Mouse (Mus musculus) forebrain, postnatal 0 days (tissue): ENCODE measurements around the gene Nmnat3. TPM values are rescaled to one million over a fixed set of nuclear protein-coding genes. Genes with fewer than 3 reads are reported as not detected.

Source experiments
- ATAC-seq: fragments of 200-750 bp; cut with Nextera tagmentation; 2 replicates; pipeline ENCODE4 v1.8.0; 2017; ENCODE audit warnings: mild to moderate bottlenecking, moderate library complexity
- DNase-seq: peaks from one replicate; pipeline ENCODE4 v3.0.0-alpha.2; 2015
- H3K27ac ChIP-seq: fragments of 300-500 bp; sonication (generic); 2 replicates; pipeline ENCODE4 v1.5.1; 2014; ENCODE audit warnings: low read depth, mild to moderate bottlenecking, antibody characterized with exemption, low read length, moderate library complexity, mixed read lengths
- H3K27me3 ChIP-seq: fragments of 300-500 bp; sonication (generic); 2 replicates; pipeline ENCODE4 v1.6.1; 2014; ENCODE audit warnings: mild to moderate bottlenecking, low read length, mixed read lengths; ENCODE audit not compliant: insufficient read depth
- H3K36me3 ChIP-seq: fragments of 300-500 bp; sonication (generic); 2 replicates; pipeline ENCODE4 v1.6.1; 2014; ENCODE audit warnings: mild to moderate bottlenecking, moderate library complexity; ENCODE audit not compliant: insufficient read depth
- H3K4me1 ChIP-seq: fragments of 300-500 bp; sonication (generic); 2 replicates; pipeline ENCODE4 v1.6.1; 2014; ENCODE audit warnings: antibody characterized with exemption; ENCODE audit not compliant: insufficient read depth
- H3K4me2 ChIP-seq: fragments of 300-500 bp; sonication (generic); 2 replicates; pipeline ENCODE4 v1.6.1; 2014; ENCODE audit warnings: low read depth, mild to moderate bottlenecking, moderate library complexity
- H3K4me3 ChIP-seq: fragments of 300-500 bp; sonication (generic); 2 replicates; pipeline ENCODE4 v1.5.1; 2014; ENCODE audit warnings: low read depth, low read length, mixed read lengths
- H3K9ac ChIP-seq: fragments of 300-500 bp; sonication (generic); 2 replicates; pipeline ENCODE4 v1.6.1; 2014; ENCODE audit warnings: mild to moderate bottlenecking
- H3K9me3 ChIP-seq: fragments of 300-500 bp; sonication (generic); 2 replicates; pipeline ENCODE4 v1.6.1; 2016; ENCODE audit warnings: low read length
- CTCF ChIP-seq: sonication (generic); IDR thresholded peaks from 2 replicates; pipeline ENCODE4 v1.5.1; 2016; ENCODE audit warnings: antibody characterized with exemption, control low read depth, low read depth
- WGBS: fragments of 180-500 bp; shearing (Covaris S2); extraction: QIAGEN DNeasy Blood & Tissue Kit; methylation state at CpG from one replicate; pipeline ENCODE4 v1.1.7; 2014; 5-methylcytosine and 5-hydroxymethylcytosine counted together
- polyA plus RNA-seq: library from polyadenylated mRNA; unstranded; fragments of >200 nt; fragmentation: Nextera tagmentation; extraction: Ambion mirVana; gene quantifications from 2 replicates; pipeline ENCODE4 v1.2.1, GENCODE M21; 2015
- total RNA-seq: library from RNA; depleted of rRNA; stranded (reverse); fragments of >200 nt; gene quantifications from 2 replicates; pipeline ENCODE4 v1.2.3, GENCODE M21; 2014

Nmnat3 gene
- total and polyA plus RNA-seq, 2 experiments from 2014 or later = 1.7 to 4.0 TPM

- H3K27ac ChIP-seq = no peak overlapping the region
- ATAC-seq (no peak), DNase-seq (no peak)
- no peak overlapping the region for H3K4me3 ChIP-seq
- H3K27me3 ChIP-seq = no peaks in the 10 kb centered on the region
- H3K4me1 ChIP-seq = no peaks in the 10 kb centered on the region
- H3K9ac ChIP-seq = no peak overlapping the region
- WGBS = 35% methylated on average over 5 of the region's 5 CpGs
- no peaks in the 10 kb centered on the region for H3K9me3 ChIP-seq
- TF ChIP-seq CTCF = no peak
- H3K4me2 ChIP-seq = no peak overlapping the region
- no peaks in the 10 kb centered on the region for H3K36me3 ChIP-seq
Measured at GRCm38 (mm10) chr9:98375329-98376170, 88.3 kb downstream of the Nmnat3 start.

- WGBS = 66% methylated on average over 4 of the region's 4 CpGs
- Histone ChIP-seq H3K27ac (no peak overlapping the region), H3K4me2 (no peak overlapping the region), H3K27me3 (no peaks in the 10 kb centered on the region), H3K9me3 (no peaks in the 10 kb centered on the region), H3K9ac (no peak overlapping the region), H3K4me3 (no peak overlapping the region), H3K36me3 (no peaks in the 10 kb centered on the region), H3K4me1 (no peaks in the 10 kb centered on the region)
- no peak for TF ChIP-seq CTCF
- DNase-seq (no peak), ATAC-seq (no peak)
Measured at GRCm38 (mm10) chr9:98379736-98380135, 92.5 kb downstream of the Nmnat3 start.

- H3K4me2 ChIP-seq = no peak overlapping the region
- H3K36me3 ChIP-seq = no peaks in the 10 kb centered on the region
- H3K9me3 ChIP-seq = no peaks in the 10 kb centered on the region
- no peaks in the 10 kb centered on the region for H3K4me1 ChIP-seq
- no peak for DNase-seq
- H3K27ac ChIP-seq = no peak overlapping the region
- H3K4me3 ChIP-seq = no peak overlapping the region
- H3K9ac ChIP-seq = no peak overlapping the region
- TF ChIP-seq CTCF = no peak
- no peaks in the 10 kb centered on the region for H3K27me3 ChIP-seq
- no peak for ATAC-seq
- 95% methylated on average over 9 of the region's 9 CpGs for WGBS
Measured at GRCm38 (mm10) chr9:98380593-98380992, 93.4 kb downstream of the Nmnat3 start.

GRCm38 (mm10) chr9:98387741-98388632 lies 100.8 kb downstream of the Nmnat3 start:
- no peaks in the 10 kb centered on the region for H3K27me3 ChIP-seq
- H3K27ac ChIP-seq = no peak overlapping the region
- H3K36me3 ChIP-seq = no peaks in the 10 kb centered on the region
- WGBS = 65% methylated on average over 10 of the region's 10 CpGs
- no peak overlapping the region for H3K4me3 ChIP-seq
- DNase-seq (no peak), ATAC-seq (no peak)
- TF ChIP-seq CTCF = no peak
- no peak overlapping the region for H3K4me2 ChIP-seq
- H3K4me1 ChIP-seq = no peaks in the 10 kb centered on the region
- H3K9ac ChIP-seq = no peak overlapping the region
- H3K9me3 ChIP-seq = no peaks in the 10 kb centered on the region

GRCm38 (mm10) chr9:98388633-98388965 lies 101.4 kb downstream of the Nmnat3 start:
- H3K4me2 ChIP-seq = no peak overlapping the region
- 85% methylated on average over 5 of the region's 5 CpGs for WGBS
- H3K4me1 ChIP-seq = no peaks in the 10 kb centered on the region
- H3K9me3 ChIP-seq = no peaks in the 10 kb centered on the region
- H3K9ac ChIP-seq = no peak overlapping the region
- no peaks in the 10 kb centered on the region for H3K36me3 ChIP-seq
- H3K27me3 ChIP-seq = no peaks in the 10 kb centered on the region
- no peak overlapping the region for H3K4me3 ChIP-seq
- TF ChIP-seq CTCF = no peak
- H3K27ac ChIP-seq = no peak overlapping the region
- no peak for DNase-seq
- ATAC-seq = no peak

GRCm38 (mm10) chr9:98393496-98393895 lies 106.3 kb downstream of the Nmnat3 start:
- H3K4me2 ChIP-seq = no peak overlapping the region
- WGBS = 70% methylated on average over 4 of the region's 4 CpGs

GRCm38 (mm10) chr9:98397211-98397610 lies 110.0 kb downstream of the Nmnat3 start:
- WGBS = 83% methylated on average over 6 of the region's 6 CpGs
- H3K27me3 ChIP-seq = no peaks in the 10 kb centered on the region
- H3K4me1 ChIP-seq = no peaks in the 10 kb centered on the region
- no peak overlapping the region for H3K27ac ChIP-seq
- no peaks in the 10 kb centered on the region for H3K36me3 ChIP-seq
- DNase-seq (no peak), ATAC-seq (no peak)
- H3K4me3 ChIP-seq = no peak overlapping the region
- H3K9me3 ChIP-seq = no peaks in the 10 kb centered on the region
- TF ChIP-seq CTCF = no peak
- no peak overlapping the region for H3K9ac ChIP-seq
- no peak overlapping the region for H3K4me2 ChIP-seq

More at GRCm38 (mm10) chr9:98393496-98393895, 106.3 kb downstream of the Nmnat3 start:
- no peak overlapping the region for H3K27ac ChIP-seq
- no peak for TF ChIP-seq CTCF
- no peak for ATAC-seq
- DNase-seq = no peak
- no peak overlapping the region for H3K9ac ChIP-seq
- H3K36me3 ChIP-seq = no peaks in the 10 kb centered on the region
- no peak overlapping the region for H3K4me3 ChIP-seq
- no peaks in the 10 kb centered on the region for H3K9me3 ChIP-seq
- no peaks in the 10 kb centered on the region for H3K27me3 ChIP-seq
- H3K4me1 ChIP-seq = no peaks in the 10 kb centered on the region
